Mouse (Mus musculus) bone marrow, adult 2 months (tissue): ENCODE data around the gene Cd151. TPM values are rescaled to one million over a fixed set of nuclear protein-coding genes. Genes with fewer than 3 reads are reported as not detected.
A peak's percentile ranks its signal among the peaks of the same experiment; 100 is the strongest.
"Not testable (repeated sequence)": the region's sequence is repeated elsewhere in the genome, so short reads cannot be mapped to it uniquely, and the experiment has no call there.

Source experiments
- H3K27ac ChIP-seq: fragments of 200-500 bp; 2 replicates; pipeline ENCODE4 v1.5.1; 2012; ENCODE audit warnings: low read depth, mild to moderate bottlenecking, control low read depth, inconsistent platforms, low read length; ENCODE audit not compliant: control insufficient read depth, poor library complexity, insufficient read depth
- H3K4me1 ChIP-seq: fragments of 200-500 bp; 2 replicates; pipeline ENCODE4 v1.6.1; 2011; ENCODE audit warnings: low read length; ENCODE audit not compliant: control insufficient read depth, insufficient read depth
- H3K4me3 ChIP-seq: fragments of 200-500 bp; replicated peaks from 2 replicates; pipeline ENCODE3; 2011; ENCODE audit warnings: mild to moderate bottlenecking, low read depth, low read length, control low read depth; ENCODE audit not compliant: control insufficient read depth
- CTCF ChIP-seq: fragments of 200-500 bp; IDR thresholded peaks from 2 replicates; pipeline ENCODE4 v1.5.1; 2011; ENCODE audit warnings: low read length, control low read depth; ENCODE audit not compliant: control insufficient read depth, insufficient read depth
- POLR2A ChIP-seq: fragments of 200-500 bp; IDR thresholded peaks from 2 replicates; pipeline ENCODE4 v1.6.1; 2011; ENCODE audit warnings: low read depth, mild to moderate bottlenecking, control low read depth, low read length, borderline replicate concordance; ENCODE audit not compliant: control insufficient read depth
- WGBS: fragments of 180-500 bp; shearing (Covaris S2); methylation state at CpG from one replicate; pipeline ENCODE4 v1.1.7; 2018; 5-methylcytosine and 5-hydroxymethylcytosine counted together
- polyA plus RNA-seq: library from polyadenylated mRNA; stranded (reverse); fragments of >200 nt; gene quantifications from 2 replicates; pipeline ENCODE4 v1.2.4, GENCODE M21; 2011; ENCODE audit warnings: low replicate concordance; ENCODE audit not compliant: missing spikeins, insufficient read depth, insufficient read length

Gene Cd151
- polyA plus RNA-seq, 1 experiment = 34.2 TPM

- WGBS = 96% methylated on average over 11 of the region's 11 CpGs
- Histone ChIP-seq H3K4me3 (no peak overlapping the region), H3K27ac (no peak overlapping the region), H3K4me1 (peaks cover 5% of the 10 kb centered on the region)
- TF ChIP-seq CTCF = no peak
- TF ChIP-seq POLR2A = no peak
Measured at GRCm38 (mm10) chr7:141439811-141440210, 27.4 kb upstream of the Cd151 start.

GRCm38 (mm10) chr7:141440613-141441012, 26.6 kb upstream of the Cd151 start:
- whole genome bisulfite sequencing = 27% methylated on average over 6 of the region's 6 CpGs
- Histone ChIP-seq H3K4me1 (peaks cover 5% of the 10 kb centered on the region), H3K27ac (no peak overlapping the region), H3K4me3 (no peak overlapping the region)
- TF ChIP-seq CTCF = peak; percentile 77
- no peak for TF ChIP-seq POLR2A

- Histone ChIP-seq H3K4me3 (no peak overlapping the region), H3K4me1 (peaks cover 2% of the 10 kb centered on the region; the same call in 1 of the 2 replicates), H3K27ac (no peak overlapping the region)
- TF ChIP-seq POLR2A (no peak), CTCF (no peak)
- WGBS = 95% methylated on average over 9 of the region's 9 CpGs
Measured at GRCm38 (mm10) chr7:141441460-141441859, 25.7 kb upstream of the Cd151 start.

GRCm38 (mm10) chr7:141442199-141442598, 25.0 kb upstream of the Cd151 start:
- peak overlapping the region; percentile 71 for H3K4me3 ChIP-seq
- peaks cover 2% of the 10 kb centered on the region; the same call in 1 of the 2 replicates for H3K4me1 ChIP-seq
- no peak overlapping the region for H3K27ac ChIP-seq
- TF ChIP-seq CTCF (no peak), POLR2A (no peak)
- 92% methylated on average over 13 of the region's 13 CpGs for WGBS

GRCm38 (mm10) chr7:141443081-141443821, 23.9 kb upstream of the Cd151 start:
- Histone ChIP-seq H3K4me3 (peak overlapping the region; percentile 71), H3K4me1 (peaks cover 2% of the 10 kb centered on the region; the same call in 1 of the 2 replicates), H3K27ac (0 out of 2 replicates have a peak overlapping the region, but pooled peaks have one; percentile 13)
- TF ChIP-seq POLR2A = no peak
- TF ChIP-seq CTCF = peak; percentile 47; the same call in 1 of the 2 replicates
- WGBS = 11% methylated on average over 12 of the region's 12 CpGs

- peak within 1 kb of the TSS; percentile 40 for H3K27ac ChIP-seq
Measured at GRCm38 (mm10) chr7:141443828-141444237, 23.4 kb upstream of the Cd151 start, which contains the start of gene Pidd1. Gene Pidd1 (minus strand): TSS chr7:141444025.

GRCm38 (mm10) chr7:141446374-141446773, 20.8 kb upstream of the Cd151 start:
- H3K4me3 ChIP-seq = not testable (repeated sequence)

More at GRCm38 (mm10) chr7:141443828-141444237, 23.4 kb upstream of the Cd151 start, which contains the start of gene Pidd1:
- Histone ChIP-seq H3K4me1 (peaks cover 2% of the 10 kb centered on the region; the same call in 1 of the 2 replicates), H3K4me3 (peak within 1 kb of the TSS; percentile 71)
- TF ChIP-seq POLR2A (peak; percentile 73; the same call in 1 of the 2 replicates), CTCF (no peak)
- WGBS = under 1% methylated on average over 25 of the region's 25 CpGs

GRCm38 (mm10) chr7:141447110-141447991, 19.8 kb upstream of the Cd151 start, which contains the start of gene Rplp2:
Gene Rplp2 (plus strand): TSS chr7:141447370.
- under 1% methylated on average over 63 of the region's 63 CpGs for WGBS
- TF ChIP-seq POLR2A (peak; percentile 93; the same call in 1 of the 2 replicates), CTCF (no peak)
- Histone ChIP-seq H3K4me1 (peaks cover 2% of the 10 kb centered on the region; the same call in 1 of the 2 replicates), H3K27ac (peak within 1 kb of the TSS; percentile 76), H3K4me3 (peak within 1 kb of the TSS; percentile 94)

More at GRCm38 (mm10) chr7:141446374-141446773, 20.8 kb upstream of the Cd151 start:
- H3K27ac ChIP-seq, H3K4me1 ChIP-seq: not testable (repeated sequence)
- 74% methylated on average over 3 of the region's 3 CpGs for WGBS
